Mouse (Mus musculus): Measurements from ENCODE around the gene Gas1.

Gas1 gene

DNA sequence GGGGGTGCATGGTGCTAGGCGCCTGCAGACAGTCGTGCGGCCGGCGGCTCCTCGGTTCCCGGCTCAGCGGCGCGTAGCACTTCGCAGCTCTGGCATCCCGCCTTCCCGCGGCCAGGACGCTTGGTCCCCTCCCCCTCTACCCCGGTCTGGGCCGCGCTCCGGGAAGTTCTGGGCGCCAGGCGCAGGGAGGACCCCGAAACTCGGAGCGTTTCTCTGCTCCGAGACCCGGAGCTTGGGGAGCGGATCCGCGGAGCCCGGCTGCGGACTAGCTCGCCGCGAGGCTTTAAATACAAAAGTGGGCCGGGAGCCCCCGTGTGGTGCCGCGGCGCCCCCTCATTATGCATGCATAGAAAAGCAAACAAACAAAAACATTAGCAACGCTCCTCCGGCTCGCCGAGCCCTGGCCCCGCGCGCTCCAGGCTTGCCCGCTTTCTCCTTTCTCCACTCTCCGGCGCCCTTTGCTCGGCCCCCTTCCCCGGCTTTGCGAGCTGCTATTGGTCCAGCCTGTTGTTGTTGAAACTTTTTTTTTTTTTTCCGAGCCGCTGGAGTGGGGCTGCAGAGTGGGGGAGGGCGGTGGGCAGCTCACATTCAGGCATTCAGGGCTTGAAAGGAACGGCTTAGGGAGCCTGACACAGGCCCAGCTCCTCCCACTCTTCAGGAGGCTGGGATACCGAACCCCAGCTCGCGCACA is at the start of gene Gas1:
TSS of gene Gas1 (minus strand) at position 260 of the 691 bp plus-strand sequence.
- peak; percentile 68 for DNase-seq (ENCODE audit: low spot score in 2 of 2)

- no peak for DNase-seq (ENCODE audit: low spot score in 2 of 2)
Measured at GRCm38 (mm10) chr13:60226251-60226836, 49.2 kb upstream of the Gas1 start.

- no peak for DNase-seq (ENCODE audit: low spot score in 2 of 2)
Measured at GRCm38 (mm10) chr13:60225736-60226135, 48.6 kb upstream of the Gas1 start.

- no peak for DNase-seq (ENCODE audit: low spot score in 2 of 2)
Measured at GRCm38 (mm10) chr13:60225276-60225675, 48.1 kb upstream of the Gas1 start.

- DNase-seq (ENCODE audit: low spot score in 2 of 2), result no peak
Measured at GRCm38 (mm10) chr13:60223797-60224196, 46.6 kb upstream of the Gas1 start.

GRCm38 (mm10) chr13:60222336-60222735 is 45.2 kb upstream of the Gas1 start:
- DNase-seq (ENCODE audit: low spot score in 2 of 2), result no peak

- DNase-seq (ENCODE audit: low spot score in 2 of 2), result no peak
Measured at GRCm38 (mm10) chr13:60213896-60214295, 36.7 kb upstream of the Gas1 start.

GRCm38 (mm10) chr13:60207135-60207601 is 30.0 kb upstream of the Gas1 start:
- DNase-seq (ENCODE audit: low spot score in 2 of 2), result no peak

DNA sequence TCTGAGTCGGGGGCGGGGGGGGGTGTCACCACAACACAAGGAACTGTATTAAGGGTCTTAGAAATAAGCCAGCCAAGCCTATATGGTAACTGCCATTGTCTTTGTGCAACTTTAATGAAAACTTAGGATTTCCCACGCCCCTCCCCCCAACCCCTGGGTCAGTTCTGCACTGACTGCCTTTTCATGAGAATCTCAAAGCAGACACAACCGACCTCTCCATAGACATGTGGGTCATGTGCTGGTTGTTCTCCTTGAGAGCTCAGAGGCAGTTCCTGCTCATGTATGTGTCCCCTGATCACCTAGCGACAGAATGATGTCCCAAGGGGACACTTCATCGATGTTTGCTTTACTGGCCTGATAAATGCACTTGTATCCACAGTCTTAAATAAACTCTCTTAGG is 27.6 kb upstream of the Gas1 start:
- DNase-seq (ENCODE audit: low spot score in 2 of 2), result no peak

DNA sequence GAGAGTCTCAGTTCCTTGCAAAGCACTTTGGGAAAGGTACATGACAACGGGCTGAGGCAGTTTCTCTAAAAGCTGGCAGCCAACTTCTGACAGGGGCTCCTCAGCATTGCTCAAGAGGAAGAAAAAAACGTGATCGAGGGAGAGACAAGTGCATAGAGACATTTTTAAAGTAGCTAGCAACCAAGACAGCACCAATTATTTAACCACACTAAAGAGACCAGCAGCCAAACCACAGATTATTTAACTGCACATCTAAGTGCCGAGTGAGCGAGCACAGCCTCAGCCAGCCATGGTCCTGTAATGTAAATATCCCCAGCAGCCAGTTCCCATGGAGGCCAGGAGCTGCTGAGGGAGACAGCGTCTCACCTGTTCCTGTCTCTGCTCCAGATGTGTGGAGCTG is 16.1 kb upstream of the Gas1 start:
- no peak for DNase-seq (ENCODE audit: low spot score in 2 of 2)

- DNase-seq (ENCODE audit: low spot score in 2 of 2), result no peak
Measured at GRCm38 (mm10) chr13:60189923-60190322, 12.8 kb upstream of the Gas1 start.

- DNase-seq (ENCODE audit: low spot score in 2 of 2), result no peak
Measured at GRCm38 (mm10) chr13:60188952-60189351, 11.8 kb upstream of the Gas1 start.

DNA sequence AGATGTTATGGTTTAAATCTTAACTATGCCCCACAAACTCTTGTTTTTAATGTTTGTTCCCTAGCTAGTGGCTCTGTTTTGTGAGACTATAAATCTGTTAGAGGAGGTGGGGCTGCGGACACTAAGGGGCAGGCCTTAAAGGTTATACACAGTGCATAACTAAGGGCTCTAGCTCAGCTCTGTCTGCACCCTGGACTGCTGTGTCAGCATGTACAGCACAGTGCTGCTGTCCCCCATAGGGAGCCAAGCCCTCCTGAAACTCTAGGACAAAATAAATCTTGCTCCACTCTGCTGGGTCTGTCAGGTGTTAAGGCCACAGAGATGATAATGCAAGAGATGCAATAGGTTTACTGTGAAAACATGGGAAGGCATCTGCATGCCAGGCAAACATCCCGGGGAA is 10.1 kb upstream of the Gas1 start:
- no peak for DNase-seq (ENCODE audit: low spot score in 2 of 2)

GRCm38 (mm10) chr13:60182346-60182745 is 5.2 kb upstream of the Gas1 start:
- DNase-seq (ENCODE audit: low spot score in 2 of 2), result no peak

GRCm38 (mm10) chr13:60179641-60180040 is 2.5 kb upstream of the Gas1 start:
- DNase-seq (ENCODE audit: low spot score in 2 of 2), result no peak

DNA sequence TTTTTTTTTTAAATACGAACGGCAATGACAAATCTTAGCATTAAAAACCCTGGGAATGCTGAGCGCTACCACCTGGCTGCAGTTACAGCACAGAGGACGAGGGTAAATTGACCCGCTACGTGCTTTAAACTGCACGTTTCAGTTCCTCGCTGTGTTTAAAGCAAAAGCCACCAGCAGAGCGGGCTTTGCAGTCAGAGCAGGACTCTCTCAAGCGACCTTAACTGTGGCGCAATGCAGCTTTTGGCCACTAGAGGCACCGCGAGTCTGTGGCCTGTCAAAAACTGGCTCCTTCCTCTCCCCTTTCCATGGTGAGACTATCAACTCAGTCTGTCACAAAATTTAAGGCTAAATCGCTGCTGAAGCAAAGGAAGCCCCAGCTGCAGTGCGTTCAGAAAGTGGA is 1.3 kb upstream of the Gas1 start:
- peak; percentile 91 to 92 for DNase-seq (ENCODE audit: low spot score in 2 of 2)

GRCm38 (mm10) chr13:60177797-60178110 is 589 bp upstream of the Gas1 start:
- DNase-seq (ENCODE audit: low spot score in 2 of 2), result no peak

DNA sequence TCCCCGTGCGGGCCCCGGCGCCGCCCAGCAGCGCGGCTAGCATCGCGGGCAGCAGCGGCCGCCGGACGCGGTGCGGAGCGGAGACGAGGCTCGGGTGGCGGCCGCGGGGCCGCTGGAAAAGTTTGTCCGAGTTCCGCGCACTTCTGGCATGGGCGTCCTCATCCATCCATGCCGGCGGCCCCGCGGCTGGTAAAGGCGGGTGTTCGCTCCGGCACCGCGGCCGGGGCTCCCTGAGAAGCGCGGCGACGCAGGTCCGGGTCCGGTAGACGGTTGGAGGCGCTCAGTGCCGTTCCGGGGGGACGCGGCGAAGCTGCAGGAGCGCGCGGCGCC is 424 bp downstream of the Gas1 start:
- DNase-seq (ENCODE audit: low spot score in 2 of 2), result no peak

GRCm38 (mm10) chr13:60176136-60176775 is 909 bp downstream of the Gas1 start:
- peak; percentile 39 to 60 for DNase-seq (ENCODE audit: low spot score in 2 of 2)

GRCm38 (mm10) chr13:60175490-60176135 is 1.6 kb downstream of the Gas1 start:
- DNase-seq (ENCODE audit: low spot score in 2 of 2), result peak in 1 of 2 experiments; percentile 11

- DNase-seq (ENCODE audit: low spot score in 2 of 2), result no peak
Measured at GRCm38 (mm10) chr13:60174953-60175352, 2.2 kb downstream of the Gas1 start.

GRCm38 (mm10) chr13:60173591-60174524 is 3.3 kb downstream of the Gas1 start:
- no peak for DNase-seq (ENCODE audit: low spot score in 2 of 2)

Data from right cerebral cortex, postnatal 36 days (tissue).